Mouse (Mus musculus) common myeloid progenitor, adult 5-6 weeks (primary cell): ENCODE measurements around the gene Rfwd3. TPM values are rescaled to one million over a fixed set of nuclear protein-coding genes. Genes with fewer than 3 reads are reported as not detected.
"Not testable (repeated sequence)": the region's sequence is repeated elsewhere in the genome, so short reads cannot be mapped to it uniquely, and the experiment has no call there.

Experiments used
- ATAC-seq: replicated peaks from 2 replicates; pipeline ENCODE4 v1.8.0; 2016; ENCODE audit warnings: low read depth, mild to moderate bottlenecking, moderate TSS enrichment, inconsistent platforms; ENCODE audit not compliant: poor library complexity, severe bottlenecking
- total RNA-seq: library from RNA; stranded (forward); fragments of 200-1000, 187-1606 nt; gene quantifications from 2 replicates; pipeline ENCODE4 v1.2.3, GENCODE M21; 2017

Gene Rfwd3
- total RNA-seq: 63.4 and 74.0 TPM in 2 replicates

DNA sequence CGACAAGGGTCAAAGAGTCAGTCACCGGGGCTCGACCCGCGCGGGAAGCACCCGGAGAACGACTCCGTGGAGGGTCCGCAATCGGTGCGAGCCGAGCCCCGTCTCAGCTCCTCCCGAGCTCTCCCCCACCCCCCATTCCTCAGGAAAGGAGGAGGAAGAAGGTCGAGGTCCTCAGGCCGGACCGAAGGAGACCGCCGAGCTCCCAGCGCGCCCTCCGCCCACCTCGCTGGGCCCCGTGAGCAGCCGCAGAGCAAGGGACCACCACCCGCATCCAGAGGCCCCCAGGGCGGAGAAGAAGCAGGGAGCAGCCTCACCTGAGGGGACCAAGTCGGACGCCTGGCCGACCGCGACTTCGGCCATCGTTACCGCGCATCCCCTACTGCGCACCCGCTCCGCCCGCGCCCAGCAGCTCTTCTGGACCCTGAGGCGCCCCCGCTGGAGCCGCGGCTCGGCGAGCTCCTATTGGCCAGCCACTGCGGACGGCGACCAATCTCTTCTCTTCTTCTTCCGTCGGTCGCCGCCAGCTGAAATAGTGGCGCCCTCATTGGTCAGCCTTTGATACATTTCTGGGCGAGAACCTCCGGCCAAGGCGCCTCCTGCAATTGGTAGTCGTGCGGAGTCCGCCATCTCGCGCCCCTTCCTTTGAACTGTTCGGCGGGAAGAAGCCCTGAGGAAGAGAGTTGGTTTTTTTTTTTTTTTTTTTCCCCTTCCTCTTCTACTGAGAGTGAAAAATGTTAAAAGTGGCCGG, at the start of gene Rfwd3:
Gene Rfwd3, minus strand, starts transcription at position 402 of the 748 bp plus-strand sequence.
- peak; percentile 98 for ATAC-seq

DNA sequence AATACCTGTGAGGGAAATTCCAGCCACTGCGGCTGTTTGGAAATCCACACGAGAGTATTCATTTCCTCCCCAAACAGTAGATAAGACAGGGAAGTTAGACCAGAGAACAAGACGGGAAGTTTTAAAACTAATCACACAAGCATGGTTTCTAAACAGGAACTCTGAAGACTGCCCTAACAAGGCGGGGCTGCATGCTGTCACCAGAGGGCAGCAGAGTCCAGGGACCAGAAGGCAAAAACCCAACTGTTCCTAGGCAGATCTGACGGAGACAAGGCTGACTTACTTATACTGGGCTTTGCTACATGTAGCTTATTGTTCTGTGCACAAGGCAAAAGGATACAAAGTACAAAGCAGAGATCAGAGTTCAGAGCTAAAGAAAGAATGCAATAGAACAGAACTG, 43.2 kb upstream of the Rfwd3 start:
- ATAC-seq: peak; percentile 87

DNA sequence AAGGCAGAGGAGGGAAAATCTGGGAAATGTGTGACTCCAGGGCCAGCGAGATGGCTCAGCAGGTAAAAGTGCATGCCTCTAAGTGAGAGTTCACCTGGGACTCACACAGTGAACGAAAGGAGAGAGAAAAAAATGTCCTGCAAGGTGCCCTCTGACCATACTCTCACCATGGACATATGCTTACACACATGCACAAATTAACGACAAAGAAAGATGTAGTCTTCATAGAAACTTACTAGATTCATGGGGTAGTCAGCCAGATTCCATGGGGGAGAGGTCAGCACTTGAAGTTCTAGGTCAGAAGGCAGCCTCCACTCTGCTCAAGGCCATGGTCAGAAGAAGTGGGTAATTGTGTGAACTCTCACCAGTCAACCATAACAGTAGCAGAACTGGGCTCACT, 40.2 kb upstream of the Rfwd3 start:
- no peak for ATAC-seq

DNA sequence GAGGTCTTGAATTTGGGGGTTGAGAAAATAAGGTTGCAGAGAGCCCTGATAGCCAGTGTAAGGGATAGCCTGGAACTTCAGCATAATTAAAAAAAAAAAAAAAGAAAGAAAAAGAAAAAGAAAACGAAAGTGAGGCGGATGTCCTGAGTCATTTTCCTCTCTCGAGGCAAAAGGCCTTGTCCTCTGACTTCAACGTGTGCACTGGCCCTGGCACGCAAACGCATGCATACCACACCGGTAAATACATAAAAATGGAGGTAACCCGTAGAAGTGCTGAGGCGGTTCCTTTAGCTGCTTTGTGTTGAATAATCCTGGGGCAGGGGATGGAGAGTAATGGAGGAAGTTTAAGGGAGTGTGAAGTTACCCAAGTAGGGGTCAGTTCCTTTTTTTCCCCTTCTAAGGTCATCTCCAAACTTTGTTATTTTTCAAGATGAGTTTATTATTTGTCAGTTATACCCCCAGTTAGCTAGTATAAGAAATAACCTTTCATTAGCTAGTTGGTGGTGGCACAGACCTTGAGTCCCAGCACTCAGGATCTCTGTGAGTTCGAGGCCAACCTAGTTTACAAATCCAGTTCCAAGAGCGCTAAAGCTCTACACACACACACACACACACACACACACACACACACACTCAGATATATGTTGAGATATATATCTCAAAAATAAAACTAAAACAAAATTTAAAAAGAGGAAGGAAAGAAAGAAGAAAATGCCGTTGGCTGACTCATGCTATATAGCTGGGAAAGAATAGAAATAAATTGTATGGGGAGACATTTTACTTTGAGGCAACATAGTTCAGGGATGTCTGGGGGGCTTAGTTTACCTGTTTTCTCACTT, 38.6 kb upstream of the Rfwd3 start:
- peak; percentile 43 for ATAC-seq

DNA sequence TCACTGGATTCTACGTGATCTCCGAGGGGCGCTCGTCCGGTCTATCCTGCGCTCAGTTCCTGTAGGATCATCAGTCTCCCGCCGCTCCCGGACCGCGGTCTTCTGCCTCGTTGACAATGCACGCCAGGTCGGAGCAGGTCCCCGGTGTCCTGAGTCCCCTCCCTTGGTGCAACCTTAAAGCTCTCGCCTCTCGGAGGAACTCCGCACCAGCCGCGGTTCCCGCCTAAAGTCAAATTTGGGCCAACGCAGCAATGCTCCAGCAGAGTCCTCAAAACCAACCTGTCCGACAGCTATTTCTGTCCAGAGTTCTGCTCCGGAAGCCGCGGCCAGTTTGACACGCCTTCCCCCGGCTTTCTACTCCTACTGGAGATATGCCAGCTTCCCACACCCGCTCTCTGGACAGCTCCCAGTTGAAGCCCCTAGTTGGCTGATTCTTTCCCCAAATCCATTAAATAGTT, 37.9 kb upstream of the Rfwd3 start, which contains the start of gene Mlkl:
Gene Mlkl, minus strand, starts transcription at position 288 of the 458 bp plus-strand sequence.
- ATAC-seq: peak; percentile 57

DNA sequence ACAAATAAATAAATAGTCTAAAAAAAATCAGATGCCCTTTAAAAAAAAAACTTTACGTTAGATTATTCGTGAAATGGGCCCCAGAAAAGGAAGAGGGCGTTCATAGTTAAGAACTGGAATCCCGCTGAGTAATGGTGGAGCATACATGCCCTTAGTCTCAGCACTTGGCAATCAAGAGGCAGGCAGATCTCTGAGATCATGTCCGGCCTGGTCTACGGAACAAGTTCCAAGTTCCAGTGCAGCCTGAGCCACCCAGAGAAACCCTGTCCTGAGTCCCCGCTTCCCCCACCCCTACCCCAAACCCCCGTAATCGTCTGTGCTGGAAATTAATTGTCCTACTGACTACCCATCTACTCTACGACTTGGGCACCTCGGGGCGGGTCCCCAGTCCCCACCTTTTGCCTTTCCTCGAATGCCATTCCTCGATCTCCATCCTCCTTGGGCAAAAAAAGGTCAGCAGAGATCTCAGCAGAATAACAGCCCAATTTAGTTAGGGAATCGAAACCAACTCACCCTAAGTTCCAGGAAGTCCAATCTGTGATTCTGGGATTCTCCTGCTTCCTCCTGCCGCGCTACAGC, 37.4 kb upstream of the Rfwd3 start:
- peak; percentile 62 for ATAC-seq

DNA sequence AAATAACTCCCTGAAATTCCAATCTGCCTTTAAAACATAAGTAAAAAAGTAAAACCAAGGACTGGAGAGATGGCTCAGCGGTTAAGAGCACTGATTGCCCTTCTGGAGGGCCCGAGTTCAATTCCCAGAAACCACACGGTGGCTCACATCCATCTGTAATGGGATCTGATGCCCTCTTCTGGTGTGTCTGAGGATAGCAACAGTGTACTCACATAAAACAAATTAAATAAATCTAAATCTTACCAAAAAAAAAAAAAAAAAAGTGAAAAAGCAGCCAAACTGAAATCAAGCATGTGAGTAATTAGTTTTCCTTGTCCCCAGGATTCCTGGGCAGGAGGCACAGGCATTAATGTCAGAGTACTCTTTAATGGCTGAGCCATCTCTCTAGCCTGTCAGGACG, 36.7 kb upstream of the Rfwd3 start:
- no peak for ATAC-seq

DNA sequence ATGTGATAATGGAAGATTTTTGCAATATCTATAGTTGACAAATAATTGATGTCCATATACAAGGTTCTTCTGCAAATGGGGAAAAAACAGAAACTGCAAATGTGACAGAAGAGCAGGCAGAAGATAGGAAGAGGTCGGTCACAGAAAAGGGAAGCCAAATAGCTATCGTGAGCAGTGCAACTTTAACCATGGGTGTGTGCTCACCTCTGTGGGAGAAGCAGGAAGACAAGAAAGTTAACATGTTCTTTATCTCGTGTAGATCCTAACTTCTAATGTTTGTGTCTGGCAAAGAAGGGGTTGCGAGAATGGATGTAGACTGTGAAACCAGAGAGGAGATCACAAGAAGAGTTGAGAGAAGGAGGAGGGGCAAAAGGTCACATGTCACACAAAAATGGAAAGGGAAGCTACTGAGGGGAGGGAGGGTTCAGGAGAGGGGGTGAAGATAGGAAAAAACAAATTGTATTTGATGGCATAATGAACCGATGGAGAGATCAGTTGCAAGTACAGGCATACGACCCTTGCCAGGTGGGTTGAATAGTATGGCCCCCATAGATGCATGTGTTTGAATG, 25.3 kb upstream of the Rfwd3 start:
- no peak for ATAC-seq

DNA sequence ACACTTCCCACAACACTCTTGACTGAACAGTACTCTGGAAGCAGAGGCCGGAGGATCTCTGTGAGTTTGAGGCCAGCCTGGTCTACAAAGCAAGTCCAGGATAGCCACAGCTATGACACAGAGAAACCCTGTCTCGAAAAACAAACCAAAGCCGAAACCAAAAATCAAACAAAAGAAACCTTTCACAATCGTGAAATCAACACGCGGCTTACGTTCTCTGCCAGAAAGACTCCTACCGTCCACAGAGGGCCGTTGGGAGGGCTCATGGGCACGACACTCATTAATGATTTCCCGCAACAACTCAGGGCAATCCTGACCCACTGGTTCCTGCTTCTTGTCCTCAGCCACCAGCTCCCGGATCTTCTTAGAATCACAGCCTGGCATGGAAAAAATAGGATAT, 14.7 kb upstream of the Rfwd3 start:
- no peak for ATAC-seq

DNA sequence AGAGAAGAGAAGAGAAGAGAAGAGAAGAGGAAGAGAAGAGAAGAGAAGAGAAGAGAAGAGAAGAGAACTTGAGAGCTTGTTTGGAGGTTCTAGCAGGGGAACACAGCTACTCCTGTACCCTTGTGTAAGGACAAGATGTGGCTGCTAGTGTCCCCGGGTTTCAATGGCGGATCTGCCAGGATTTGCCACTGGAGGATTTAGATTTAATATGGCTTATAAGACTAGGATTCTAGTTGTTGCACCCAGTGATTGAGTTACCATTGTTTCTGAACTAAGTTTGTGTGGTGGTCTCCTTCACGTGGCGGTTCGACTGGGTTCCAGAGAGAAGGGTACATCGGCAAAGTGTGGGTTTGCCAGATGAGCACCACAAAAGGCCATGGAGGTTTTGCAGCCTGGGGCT, 13.9 kb upstream of the Rfwd3 start:
- ATAC-seq: not testable (repeated sequence)

DNA sequence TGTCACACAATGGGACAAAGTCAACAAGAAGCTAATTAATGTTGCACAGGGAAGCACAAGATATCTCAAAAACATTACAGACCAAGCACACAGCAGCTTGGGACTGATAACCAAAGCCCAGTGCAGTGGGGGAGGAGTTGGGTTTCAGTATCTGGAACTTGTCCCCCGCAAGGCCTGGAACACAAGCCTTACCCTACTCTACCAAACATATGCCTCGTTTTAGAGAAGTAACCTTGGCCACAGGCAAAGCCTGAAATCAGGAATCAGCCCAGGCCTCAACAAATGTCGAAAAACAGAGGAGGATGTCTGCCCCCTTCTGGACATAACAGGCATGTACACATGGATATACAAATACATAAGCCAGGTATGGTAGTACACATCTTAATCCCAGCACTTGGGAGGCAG, 12.7 kb upstream of the Rfwd3 start:
- peak; percentile 95 for ATAC-seq

DNA sequence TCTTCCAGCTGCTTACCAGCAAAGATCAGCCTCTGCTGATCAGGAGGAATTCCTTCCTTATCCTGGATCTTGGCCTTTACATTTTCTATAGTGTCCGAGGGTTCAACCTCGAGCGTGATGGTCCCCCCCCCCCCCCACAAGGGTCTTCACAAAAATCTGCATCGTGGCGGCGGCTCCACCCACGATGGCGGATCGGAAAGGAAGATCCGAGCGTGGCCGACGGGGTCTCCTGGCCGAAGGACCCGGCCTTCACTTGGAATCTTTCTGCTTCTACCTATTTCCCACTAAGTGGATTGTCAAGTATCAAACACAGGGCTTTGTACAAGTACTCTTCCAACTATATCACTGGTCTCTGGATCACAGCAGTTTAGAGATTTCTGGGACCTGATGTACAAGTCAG, 10.0 kb upstream of the Rfwd3 start:
- ATAC-seq: peak; percentile 46; the same call in 1 of the 2 replicates

DNA sequence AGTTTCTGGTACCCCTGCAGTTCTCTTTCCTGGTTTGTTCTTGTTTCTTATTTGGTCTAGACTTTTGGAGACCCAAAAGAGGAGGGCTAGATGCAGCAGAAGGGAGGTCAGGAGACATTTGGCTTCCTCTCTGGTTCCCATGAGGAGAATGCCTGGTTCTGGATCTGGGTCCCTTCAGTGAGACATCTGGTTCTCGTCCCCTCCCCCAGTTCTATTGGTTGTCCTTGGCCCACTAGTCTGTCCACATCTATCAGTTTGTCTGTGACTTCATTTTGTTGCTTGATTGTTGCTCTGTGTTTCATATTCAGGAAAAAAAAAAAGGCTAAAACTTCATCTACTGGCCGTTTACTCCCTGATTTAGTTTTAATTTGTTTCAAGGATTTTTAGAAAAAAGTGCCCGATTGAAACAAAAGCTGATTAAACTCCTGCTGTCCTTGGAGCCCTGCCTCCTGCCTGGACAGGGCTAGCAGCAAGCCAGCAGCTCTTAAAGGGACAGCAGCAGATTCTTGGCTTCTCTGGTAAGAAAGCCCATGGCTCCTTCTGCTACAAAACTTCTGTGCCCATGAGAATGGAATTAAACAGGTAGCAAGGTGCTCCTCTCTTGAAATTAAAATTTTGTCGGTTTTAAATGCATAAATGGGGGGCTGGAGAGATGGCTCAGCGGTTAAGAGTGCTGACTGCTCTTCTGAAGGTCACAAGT, 5.2 kb upstream of the Rfwd3 start:
- no peak for ATAC-seq

DNA sequence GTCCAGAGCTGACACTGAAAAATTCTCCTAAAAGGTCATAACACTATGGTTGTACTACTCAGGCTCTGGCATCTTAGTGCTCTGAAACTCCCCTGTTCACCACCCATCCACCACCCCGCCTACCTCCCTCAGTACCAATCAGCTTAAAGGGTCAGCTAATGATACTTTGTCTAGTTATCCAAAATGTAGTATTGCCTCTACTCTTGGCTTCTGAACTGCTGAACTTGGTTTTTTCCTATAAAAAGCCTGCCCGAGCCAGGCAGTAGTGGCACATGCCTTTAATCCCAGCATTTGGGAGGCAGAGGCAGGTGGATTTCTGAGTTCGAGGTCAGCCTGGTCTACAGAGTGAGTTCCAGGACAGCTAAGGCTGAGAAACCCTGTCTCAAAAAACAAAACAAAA, 4.3 kb upstream of the Rfwd3 start:
- ATAC-seq: no peak

DNA sequence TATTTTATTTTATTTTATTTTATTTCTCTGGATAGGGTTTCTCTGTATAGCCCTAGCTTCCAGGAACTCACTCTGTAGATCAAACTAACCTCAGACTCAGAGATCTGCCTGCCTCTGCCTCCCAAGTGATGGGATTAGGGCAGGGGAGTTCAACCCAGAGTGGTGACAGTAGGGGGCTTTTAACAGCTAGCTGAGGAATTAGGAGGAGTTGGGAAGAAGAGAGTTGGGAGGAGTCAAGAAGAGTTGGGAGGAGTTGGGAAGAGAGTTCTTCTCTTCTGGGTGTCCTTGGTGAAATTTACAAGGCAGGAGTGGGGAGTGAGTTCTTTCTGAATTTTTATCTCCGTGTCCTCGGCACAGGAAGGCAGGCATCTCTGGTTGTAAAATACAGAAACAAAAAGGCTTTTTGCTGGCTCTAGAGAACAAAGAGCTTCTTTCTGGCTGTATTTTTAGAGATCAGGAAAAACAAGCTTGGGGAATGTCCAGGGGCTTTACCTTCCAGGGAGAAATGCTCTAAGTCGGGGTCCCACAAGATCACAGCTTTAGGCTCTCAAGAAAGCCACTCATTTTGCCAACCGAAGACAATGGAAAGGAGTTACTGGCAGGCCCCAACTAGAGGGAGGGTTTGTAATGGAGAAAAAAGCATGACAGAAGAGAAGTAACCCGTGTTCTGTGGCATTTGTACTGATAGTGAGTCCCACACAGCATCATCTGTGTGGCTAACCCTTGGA, 3.2 kb upstream of the Rfwd3 start:
- ATAC-seq: not testable (repeated sequence)

DNA sequence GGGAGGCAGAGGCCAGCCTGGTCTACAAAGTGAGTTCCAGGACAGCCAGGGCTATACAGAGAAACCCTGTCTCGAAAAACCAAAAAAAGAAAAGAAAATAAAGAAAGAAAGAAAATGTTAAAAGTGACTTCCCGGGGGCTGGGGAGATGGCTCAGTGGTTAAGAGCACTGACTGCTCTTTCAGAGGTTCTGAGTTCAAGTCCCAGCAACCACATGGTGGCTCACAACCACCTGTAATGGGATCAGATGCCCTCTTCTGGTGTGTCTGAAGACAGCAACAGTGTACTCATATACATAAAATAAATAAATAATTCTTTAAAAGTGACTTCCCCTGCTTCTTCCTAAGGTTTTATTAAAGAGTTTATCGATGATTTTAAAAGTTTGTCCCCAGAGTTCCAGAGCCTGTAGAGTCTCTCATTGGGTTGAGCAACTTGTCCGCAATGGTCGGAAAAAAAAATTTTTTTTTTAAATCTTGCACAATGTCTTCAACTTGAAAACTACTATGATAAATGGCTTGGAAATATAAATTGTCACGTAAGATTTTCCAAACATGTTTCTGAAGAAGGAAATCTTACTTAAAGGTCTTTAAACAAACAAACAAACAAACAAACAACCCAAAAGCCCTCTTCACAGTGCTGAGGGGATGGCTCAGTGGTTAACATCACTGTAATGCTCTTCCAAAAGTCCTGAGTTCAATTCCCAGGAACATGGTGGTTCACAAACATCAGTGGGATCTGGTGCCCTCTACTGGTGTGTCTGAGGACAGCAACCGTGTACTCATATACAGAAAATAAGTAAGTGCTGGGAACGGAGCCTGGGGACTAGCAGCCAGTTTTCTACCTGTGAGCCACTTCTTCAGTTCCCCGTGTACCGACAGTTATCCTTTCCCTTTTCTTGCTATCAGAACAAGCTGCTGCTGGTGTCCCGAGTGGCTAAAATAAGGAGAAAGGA, 850 bp upstream of the Rfwd3 start:
- ATAC-seq: no peak

DNA sequence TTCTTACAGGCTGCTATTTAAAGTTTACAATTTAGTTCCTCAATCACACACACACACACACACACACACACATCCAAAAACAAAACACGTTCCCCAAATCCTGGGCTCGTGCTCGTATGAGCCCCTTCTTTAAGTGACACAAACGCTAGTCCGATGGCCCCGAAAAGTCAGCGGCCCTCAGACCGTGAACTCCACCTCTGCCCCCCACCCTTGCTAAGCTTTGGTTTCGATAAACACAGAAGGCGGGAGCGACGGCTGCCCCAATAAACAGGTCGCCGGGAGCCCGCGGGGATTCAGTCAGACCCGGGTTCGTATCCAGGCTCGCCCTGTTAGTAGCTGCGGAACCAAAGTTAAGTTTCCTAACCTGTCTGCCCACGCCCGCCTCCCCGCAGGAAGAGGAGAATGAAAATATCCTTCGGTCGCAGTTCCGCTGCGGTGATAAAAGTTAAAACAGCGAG, 630 bp downstream of the Rfwd3 start:
- peak; percentile 34 for ATAC-seq

DNA sequence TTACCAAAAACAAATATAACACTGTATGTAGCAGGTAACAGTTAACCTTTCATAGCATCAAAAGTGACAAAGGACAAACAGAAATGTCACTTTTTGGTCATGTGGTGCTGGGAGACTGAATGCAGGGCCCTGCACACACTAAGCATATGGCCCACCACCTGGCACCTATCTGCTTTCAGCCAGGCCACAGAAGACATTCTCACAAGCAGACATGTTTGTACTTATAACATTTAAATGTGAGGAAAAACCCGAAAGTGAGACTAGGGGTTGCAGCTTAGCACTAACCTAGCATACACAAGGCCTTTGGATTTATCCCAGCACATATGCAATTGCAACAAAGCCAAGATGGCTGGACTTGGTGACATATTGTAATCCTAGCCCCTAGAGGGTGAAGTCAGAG, 2.0 kb downstream of the Rfwd3 start:
- no peak for ATAC-seq
